Mouse (Mus musculus) cortical plate, adult 2 months (tissue): ENCODE measurements at regions not wholly inside any gene's neighbourhood (a gene's known extent, or its start where the extent isn't known, plus 50 kb on each side); places are given as distances from the start of the nearest gene placed in this dataset.

Experiments used
- CTCF ChIP-seq: fragments of 200-500 bp; IDR thresholded peaks from 2 replicates; pipeline ENCODE4 v1.5.1; 2011; ENCODE audit warnings: mild to moderate bottlenecking, control low read depth, low read length; ENCODE audit not compliant: insufficient read depth; ENCODE audit errors: extremely low read depth
- POLR2A ChIP-seq: fragments of 200-500 bp; IDR thresholded peaks from 2 replicates; pipeline ENCODE4 v1.6.1; 2011; ENCODE audit warnings: mild to moderate bottlenecking, low read length, control low read depth; ENCODE audit not compliant: insufficient read depth; ENCODE audit errors: extremely low read depth

DNA sequence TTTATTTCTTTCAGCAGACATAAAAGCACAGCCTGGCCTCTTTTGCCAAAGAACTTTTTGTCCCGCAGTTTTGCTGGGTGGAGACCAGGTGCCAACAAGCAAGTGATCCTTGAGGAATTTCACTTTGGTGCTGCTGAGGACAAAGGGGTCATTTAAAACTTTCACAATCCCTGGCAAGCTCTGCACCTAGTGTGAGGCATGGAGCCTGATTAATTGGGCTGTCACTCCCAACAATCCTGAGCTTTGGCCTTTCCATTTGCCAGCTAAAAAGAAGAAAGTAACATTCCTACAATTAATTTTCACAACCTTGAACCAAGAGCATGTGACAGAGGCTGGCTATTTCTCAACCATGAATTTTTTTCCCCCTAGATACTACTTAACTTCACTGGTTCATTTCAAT lies 516.2 kb downstream of the Ets1 start:
- TF ChIP-seq CTCF (no peak), POLR2A (no peak)
